Mouse (Mus musculus) C2C12 (cell line): ENCODE results near the gene Slc7a9. TPM values are rescaled to one million over a fixed set of nuclear protein-coding genes. Genes with fewer than 3 reads are reported as not detected.

Experiments used
- H3K27me3 ChIP-seq: one replicate; pipeline ENCODE4 v1.6.1; 2011; ENCODE audit not compliant: control insufficient read depth, insufficient read depth, insufficient read length
- H3K36me3 ChIP-seq: one replicate; pipeline ENCODE4 v1.6.1; 2011; ENCODE audit not compliant: control insufficient read depth, insufficient read depth
- H3K4me3 ChIP-seq: one replicate; pipeline ENCODE4 v1.5.1; 2011; ENCODE audit warnings: mild to moderate bottlenecking, control low read depth; ENCODE audit not compliant: poor library complexity, insufficient read depth, severe bottlenecking
- H3K79me2 ChIP-seq: one replicate; pipeline ENCODE4 v1.6.1; 2011; ENCODE audit not compliant: control insufficient read depth, insufficient read depth
- H3K79me3 ChIP-seq: one replicate; pipeline ENCODE4 v1.6.1; 2011; ENCODE audit warnings: low read depth, control low read depth
- H3ac ChIP-seq: one replicate; pipeline ENCODE3; 2011; ENCODE audit warnings: low read depth; ENCODE audit not compliant: control insufficient read depth, insufficient read length
- CEBPB ChIP-seq: IDR thresholded peaks from one replicate; pipeline ENCODE4 v1.6.1; 2011; ENCODE audit warnings: low read depth, mild to moderate bottlenecking, control low read depth, moderate library complexity
- CTCF ChIP-seq: IDR thresholded peaks from one replicate; pipeline ENCODE4 v1.5.1; 2011; ENCODE audit not compliant: control insufficient read depth, insufficient read depth, insufficient read length
- FOSL1 ChIP-seq: IDR thresholded peaks from one replicate; pipeline ENCODE4 v1.8.0; 2011; ENCODE audit warnings: mild to moderate bottlenecking, low read length; ENCODE audit not compliant: poor library complexity, insufficient read depth, severe bottlenecking
- MAX ChIP-seq: IDR thresholded peaks from one replicate; pipeline ENCODE4 v1.6.1; 2011; ENCODE audit warnings: mild to moderate bottlenecking, control low read depth
- MYOD1 ChIP-seq: IDR thresholded peaks from one replicate; pipeline ENCODE4 v1.6.1; 2011; ENCODE audit warnings: low read depth; ENCODE audit not compliant: control insufficient read depth, insufficient read length
- MYOG ChIP-seq: IDR thresholded peaks from one replicate; pipeline ENCODE4 v1.6.1; 2011; ENCODE audit not compliant: control insufficient read depth, insufficient read length; ENCODE audit errors: extremely low read depth
- USF1 ChIP-seq: IDR thresholded peaks from one replicate; pipeline ENCODE4 v1.6.1; 2011; ENCODE audit warnings: low read depth, mild to moderate bottlenecking, control low read depth, moderate library complexity
- polyA plus RNA-seq: library from polyadenylated mRNA; unstranded; fragments of >200 nt; fragmentation: generic; extraction: Trizol; gene quantifications from one replicate; pipeline ENCODE4 v1.2.1, GENCODE M21; 2012; ENCODE audit warnings: missing spikeins

The Slc7a9 gene
- polyA plus RNA-seq, 1 experiment = not detected

DNA sequence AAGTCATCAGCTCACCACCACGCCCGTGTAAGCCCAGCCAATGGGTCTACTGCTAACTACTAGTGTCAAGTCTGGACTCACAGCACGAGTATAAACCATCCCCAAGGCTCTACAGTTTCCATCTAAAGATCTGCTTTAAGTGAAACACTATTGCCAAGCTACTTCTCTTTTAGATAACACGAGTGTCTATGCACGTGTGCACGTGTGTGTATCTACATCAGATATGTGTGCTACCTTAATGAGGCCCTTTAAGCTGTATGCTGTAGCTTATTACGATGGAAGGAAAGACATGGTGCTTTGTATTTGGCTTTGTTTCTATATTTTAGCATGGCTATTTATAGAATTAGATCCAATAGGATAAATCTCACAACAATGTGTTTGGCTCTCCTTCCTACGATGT lies 38.0 kb downstream of the Slc7a9 start:
- Histone ChIP-seq H3K79me2 (no peaks in the 10 kb centered on the region), H3K27me3 (peaks cover 33% of the 10 kb centered on the region), H3ac (no peak overlapping the region), H3K79me3 (no peaks in the 10 kb centered on the region), H3K4me3 (no peak overlapping the region), H3K36me3 (no peaks in the 10 kb centered on the region)
- TF ChIP-seq FOSL1 (no peak), MYOD1 (no peak), USF1 (no peak), CTCF (no peak), MAX (no peak), MYOG (no peak), CEBPB (no peak)

DNA sequence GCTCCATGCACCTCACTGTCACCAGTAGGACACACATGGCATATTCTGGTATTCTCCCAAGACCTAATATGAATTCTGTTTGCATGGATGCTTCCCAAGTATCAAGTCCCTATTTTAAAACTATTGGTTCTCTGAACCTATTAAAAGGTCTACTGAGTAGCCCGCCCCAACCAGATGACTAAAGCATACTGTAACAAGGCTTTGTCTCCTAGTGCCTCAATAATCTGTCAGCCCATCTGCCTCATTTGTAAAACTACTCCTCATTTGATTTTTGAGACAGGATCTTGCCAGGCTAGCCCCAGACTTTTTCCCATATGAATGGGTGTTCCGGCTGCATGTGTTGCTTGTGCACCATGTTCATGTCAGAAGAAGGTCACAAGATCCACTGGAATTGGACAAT lies 41.6 kb downstream of the Slc7a9 start:
- Histone ChIP-seq H3K4me3 (no peak overlapping the region), H3ac (no peak overlapping the region), H3K79me2 (no peaks in the 10 kb centered on the region), H3K79me3 (no peaks in the 10 kb centered on the region), H3K27me3 (peaks cover 32% of the 10 kb centered on the region), H3K36me3 (no peaks in the 10 kb centered on the region)
- TF ChIP-seq USF1 = no peak
- TF ChIP-seq MAX = no peak
- no peak for TF ChIP-seq MYOG
- no peak for TF ChIP-seq CEBPB
- TF ChIP-seq CTCF = no peak
- no peak for TF ChIP-seq MYOD1
- no peak for TF ChIP-seq FOSL1

DNA sequence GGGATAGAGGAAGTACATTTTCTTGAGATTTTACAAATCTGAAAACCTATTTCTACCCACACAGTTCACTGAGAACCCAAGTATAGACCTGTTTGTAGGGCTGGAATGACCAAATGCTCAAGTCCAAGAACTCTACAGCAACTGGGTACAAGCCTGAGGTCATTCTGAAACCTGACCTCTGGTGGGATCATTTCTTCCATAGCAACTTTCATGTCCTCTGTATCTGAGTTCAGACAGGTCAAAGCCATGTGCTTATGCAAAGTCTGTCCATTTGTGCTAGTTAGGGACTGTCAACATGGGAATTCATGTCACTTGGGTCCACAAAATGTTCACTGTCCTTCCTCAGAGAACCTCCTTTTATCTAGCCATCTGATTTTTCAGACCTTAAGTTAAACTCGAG lies 42.4 kb downstream of the Slc7a9 start:
- no peak overlapping the region for H3ac ChIP-seq
- no peak for TF ChIP-seq CEBPB
- no peak for TF ChIP-seq MYOD1
- TF ChIP-seq USF1 = no peak
- no peak for TF ChIP-seq MYOG
- H3K79me2 ChIP-seq = no peaks in the 10 kb centered on the region
- H3K79me3 ChIP-seq = no peaks in the 10 kb centered on the region
- no peaks in the 10 kb centered on the region for H3K36me3 ChIP-seq
- no peak overlapping the region for H3K4me3 ChIP-seq
- H3K27me3 ChIP-seq = peaks cover 28% of the 10 kb centered on the region

DNA sequence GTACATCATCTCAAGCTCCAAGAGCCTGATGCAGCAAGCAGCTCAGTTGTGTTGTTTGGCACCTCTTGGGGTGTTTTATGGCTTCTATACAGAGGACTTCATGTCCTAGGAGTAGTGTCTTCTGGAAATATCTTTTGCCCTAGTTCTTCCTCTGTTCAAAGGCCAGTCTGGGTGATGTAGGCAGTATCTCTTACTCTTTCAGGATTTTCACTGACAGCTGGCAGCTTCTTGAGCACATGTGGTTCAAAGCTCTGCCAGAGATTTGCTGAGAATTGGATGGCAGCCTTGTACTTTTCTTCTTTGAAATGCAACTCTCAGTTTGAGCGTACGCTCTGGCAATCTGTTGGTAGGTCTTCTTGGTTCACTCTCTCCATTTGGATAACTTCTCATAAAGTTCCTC lies 48.9 kb downstream of the Slc7a9 start:
- no peak overlapping the region for H3ac ChIP-seq
- H3K4me3 ChIP-seq = no peak overlapping the region
- TF ChIP-seq MYOD1 (no peak), CTCF (no peak), USF1 (no peak), FOSL1 (no peak), MAX (no peak), MYOG (no peak), CEBPB (no peak)
- no peaks in the 10 kb centered on the region for H3K36me3 ChIP-seq
- H3K79me2 ChIP-seq = no peaks in the 10 kb centered on the region
- peaks cover 14% of the 10 kb centered on the region for H3K27me3 ChIP-seq
- no peaks in the 10 kb centered on the region for H3K79me3 ChIP-seq

DNA sequence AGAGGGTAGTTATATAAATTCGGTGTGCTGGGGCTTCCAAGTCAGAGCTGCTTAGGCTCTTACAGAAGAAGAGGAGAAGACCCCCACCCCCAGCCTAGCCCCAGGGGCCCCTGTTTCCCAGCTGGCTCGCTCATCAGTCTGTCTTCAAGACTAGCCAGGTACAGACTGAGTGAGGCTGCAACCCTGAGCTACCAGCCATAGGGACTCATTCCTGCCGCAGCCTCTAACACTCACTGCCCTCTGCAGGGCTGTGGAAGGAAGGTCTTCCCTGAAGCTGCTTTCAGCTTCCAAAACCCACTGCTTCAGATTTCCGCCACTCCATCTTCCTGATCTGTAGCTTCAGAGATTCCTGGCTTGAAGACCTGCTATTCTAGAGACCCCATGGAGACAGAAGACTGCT lies 53.4 kb downstream of the Slc7a9 start:
- no peak for TF ChIP-seq CEBPB
- no peak for TF ChIP-seq MYOG
- no peak for TF ChIP-seq MAX
- TF ChIP-seq USF1 = no peak
- TF ChIP-seq CTCF = no peak
- Histone ChIP-seq H3K36me3 (no peaks in the 10 kb centered on the region), H3K79me3 (no peaks in the 10 kb centered on the region), H3K79me2 (no peaks in the 10 kb centered on the region), H3ac (no peak overlapping the region), H3K4me3 (no peak overlapping the region), H3K27me3 (peaks cover 29% of the 10 kb centered on the region)

Other genes starting within 250 kb of the Slc7a9 start
- 0.06 TPM for gene Lrp3, start 233.3 kb upstream of the Slc7a9 start, polyA plus RNA-seq
- 6.0 TPM for gene Gpatch1, start 130.4 kb upstream of the Slc7a9 start, polyA plus RNA-seq
- gene Rhpn2, start 114.6 kb upstream of the Slc7a9 start, polyA plus RNA-seq = 2.2 TPM
- 14.0 TPM for gene Faap24, start 52.0 kb upstream of the Slc7a9 start, polyA plus RNA-seq
- 20.5 TPM for gene Cep89, start 51.8 kb upstream of the Slc7a9 start, polyA plus RNA-seq
- not detected for gene Tdrd12, start 88.9 kb downstream of the Slc7a9 start, polyA plus RNA-seq
- 33.9 TPM for gene Nudt19, start 107.5 kb downstream of the Slc7a9 start, polyA plus RNA-seq
- 0.02 TPM for gene Rgs9bp, start 136.8 kb downstream of the Slc7a9 start, polyA plus RNA-seq
- 19.5 TPM for gene Ankrd27, start 137.4 kb downstream of the Slc7a9 start, polyA plus RNA-seq
- 157 TPM for gene Pdcd5, start 198.7 kb downstream of the Slc7a9 start, polyA plus RNA-seq